Mouse (Mus musculus): Measurements from ENCODE around the gene Gm11549.

The Gm11549 gene

GRCm38 (mm10) chr3:36521073-36522060 lies at the start of gene Gm11549:
TSS of gene Gm11549 (minus strand) at chr3:36521813.
- DNase-seq (ENCODE audit: low spot score) = no peak

GRCm38 (mm10) chr3:36569836-36570235 lies 48.2 kb upstream of the Gm11549 start:
- DNase-seq (ENCODE audit: low spot score) = no peak

GRCm38 (mm10) chr3:36563666-36564065 lies 42.1 kb upstream of the Gm11549 start:
- no peak for DNase-seq (ENCODE audit: low spot score)

- no peak for DNase-seq (ENCODE audit: low spot score)
These were observed 38.0 kb upstream of the Gm11549 start for GRCm38 (mm10) chr3:36559606-36560005.

- DNase-seq (ENCODE audit: low spot score) = no peak
These were observed 36.0 kb upstream of the Gm11549 start for GRCm38 (mm10) chr3:36557601-36558000.

- DNase-seq (ENCODE audit: low spot score) = peak; percentile 93
These were observed 30.9 kb upstream of the Gm11549 start, which contains the start of gene Exosc9 for GRCm38 (mm10) chr3:36552406-36553047. TSS of gene Exosc9 (plus strand) at chr3:36552606.

- DNase-seq (ENCODE audit: low spot score) = peak; percentile 16
These were observed 30.3 kb upstream of the Gm11549 start for GRCm38 (mm10) chr3:36551851-36552384.

GRCm38 (mm10) chr3:36551343-36551742 lies 29.7 kb upstream of the Gm11549 start:
- DNase-seq (ENCODE audit: low spot score) = peak; percentile 15

- DNase-seq (ENCODE audit: low spot score) = no peak
These were observed 23.3 kb upstream of the Gm11549 start for GRCm38 (mm10) chr3:36544961-36545360.

GRCm38 (mm10) chr3:36541399-36541798 lies 19.8 kb upstream of the Gm11549 start:
- no peak for DNase-seq (ENCODE audit: low spot score)

GRCm38 (mm10) chr3:36540756-36541155 lies 19.1 kb upstream of the Gm11549 start:
- no peak for DNase-seq (ENCODE audit: low spot score)

- DNase-seq (ENCODE audit: low spot score) = no peak
These were observed 16.3 kb upstream of the Gm11549 start for GRCm38 (mm10) chr3:36537701-36538470.

- DNase-seq (ENCODE audit: low spot score) = no peak
These were observed 14.4 kb upstream of the Gm11549 start for GRCm38 (mm10) chr3:36536041-36536440.

GRCm38 (mm10) chr3:36533201-36533672 lies 11.6 kb upstream of the Gm11549 start:
- no peak for DNase-seq (ENCODE audit: low spot score)

GRCm38 (mm10) chr3:36532738-36533137 lies 11.1 kb upstream of the Gm11549 start:
- no peak for DNase-seq (ENCODE audit: low spot score)

- DNase-seq (ENCODE audit: low spot score) = no peak
These were observed 10.4 kb upstream of the Gm11549 start for GRCm38 (mm10) chr3:36531979-36532542.

GRCm38 (mm10) chr3:36531242-36531641 lies 9.6 kb upstream of the Gm11549 start:
- no peak for DNase-seq (ENCODE audit: low spot score)

GRCm38 (mm10) chr3:36530781-36531180 lies 9.2 kb upstream of the Gm11549 start:
- no peak for DNase-seq (ENCODE audit: low spot score)

GRCm38 (mm10) chr3:36530345-36530744 lies 8.7 kb upstream of the Gm11549 start:
- DNase-seq (ENCODE audit: low spot score) = no peak

GRCm38 (mm10) chr3:36524466-36524865 lies 2.9 kb upstream of the Gm11549 start:
- no peak for DNase-seq (ENCODE audit: low spot score)

- no peak for DNase-seq (ENCODE audit: low spot score)
These were observed 524 bp upstream of the Gm11549 start for GRCm38 (mm10) chr3:36522137-36522536.
